Mouse (Mus musculus): Measurements from ENCODE around the gene Ltbp1. TPM values are rescaled to one million over a fixed set of nuclear protein-coding genes. Genes with fewer than 3 reads are reported as not detected.
"Not testable (repeated sequence)": the region's sequence is repeated elsewhere in the genome, so short reads cannot be mapped to it uniquely, and the experiment has no call there.

Gene Ltbp1
- total RNA-seq, 2 experiments from 2014 or later, result 5.0 to 5.1 TPM

- DNase-seq (ENCODE audit: low spot score in 2 of 2), result no peak
Measured at GRCm38 (mm10) chr17:75109081-75109716, 103.8 kb downstream of the Ltbp1 start.

DNA sequence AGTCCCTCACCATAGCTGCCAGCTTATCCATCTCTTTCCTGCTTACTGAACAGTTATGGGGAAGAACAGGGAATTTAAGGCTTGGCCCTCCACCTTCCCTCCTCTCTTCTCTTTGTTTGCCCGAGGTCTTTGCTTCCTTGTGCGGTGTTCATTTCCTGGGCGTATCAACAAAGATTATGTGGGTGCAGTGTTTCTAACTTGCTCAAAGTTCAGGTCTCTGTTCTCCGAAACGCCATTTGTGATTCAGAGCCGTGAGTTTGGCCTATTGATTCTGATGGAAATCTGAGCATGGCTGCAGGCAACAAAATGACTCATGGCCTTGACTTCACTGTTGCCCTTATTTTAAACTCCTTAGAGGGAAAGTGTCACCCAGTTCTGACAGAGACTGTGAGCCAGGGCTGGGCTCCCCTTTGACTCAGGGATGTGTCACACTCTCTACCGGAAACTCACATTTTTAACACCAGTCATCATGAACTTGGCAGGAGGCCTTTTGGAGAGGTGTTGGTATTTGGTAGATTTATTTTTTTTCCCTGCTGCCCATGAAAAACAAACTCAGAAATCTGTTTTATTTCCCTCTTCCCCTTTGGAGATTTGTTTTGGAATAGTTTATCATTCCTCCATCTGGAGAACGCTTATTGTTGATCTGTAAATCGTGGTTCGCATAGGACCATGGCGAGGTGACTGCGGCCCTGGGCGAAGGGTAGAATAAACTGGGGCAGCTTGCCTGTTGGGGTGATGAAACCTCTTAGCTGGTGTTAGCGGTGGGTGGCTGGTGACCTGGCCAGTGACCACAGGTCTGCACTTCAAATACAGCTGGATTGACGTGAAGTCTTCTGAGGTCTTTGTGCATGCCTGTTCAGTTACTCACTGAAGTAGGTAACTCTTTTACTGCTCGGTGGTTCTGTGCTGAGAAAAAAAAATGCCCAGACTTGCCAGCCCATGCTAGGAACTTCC, 105.2 kb downstream of the Ltbp1 start:
- peak in 1 of 2 experiments; percentile 10 for DNase-seq (ENCODE audit: low spot score in 2 of 2)

- no peak for DNase-seq (ENCODE audit: low spot score in 2 of 2)
Measured at GRCm38 (mm10) chr17:75115594-75115993, 110.2 kb downstream of the Ltbp1 start.

DNA sequence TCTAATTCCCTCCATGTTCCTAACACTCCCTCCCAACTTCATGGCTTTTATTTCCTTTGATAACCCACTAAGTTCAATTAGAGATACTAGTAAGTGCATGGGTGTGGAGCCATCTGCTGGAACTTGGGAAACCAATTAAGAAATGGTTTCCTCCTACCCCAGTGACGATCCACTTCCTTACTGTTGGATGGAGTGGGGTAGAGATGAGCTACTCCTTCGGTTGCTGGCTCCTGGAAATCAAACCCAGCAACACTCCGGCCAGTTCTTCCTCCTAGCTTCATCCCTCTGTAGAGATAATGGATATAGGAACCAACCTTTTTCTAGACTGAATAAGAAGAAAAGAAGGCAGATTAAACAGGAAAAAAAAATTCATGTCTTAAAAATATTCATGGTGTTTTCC, 113.5 kb downstream of the Ltbp1 start:
- no peak for DNase-seq (ENCODE audit: low spot score in 2 of 2)

DNA sequence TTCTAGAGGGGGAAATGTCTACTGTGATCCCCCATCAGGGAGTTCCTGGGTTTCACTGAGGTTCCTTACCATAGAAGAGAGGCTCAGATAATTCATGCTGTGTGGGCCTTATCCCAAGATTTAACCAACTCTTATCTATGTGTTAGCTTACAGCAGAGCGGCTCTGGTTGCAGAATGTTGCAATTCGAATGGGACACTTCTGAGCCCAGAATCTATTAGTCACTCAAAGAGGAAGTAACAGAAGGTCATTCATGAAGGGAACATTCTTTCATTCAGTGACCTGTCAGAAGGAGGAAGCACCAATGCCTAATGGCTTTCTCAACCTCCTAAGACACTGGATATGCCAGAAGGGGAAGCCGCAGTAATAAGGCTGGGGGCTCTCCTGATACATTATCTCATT, 114.1 kb downstream of the Ltbp1 start:
- no peak for DNase-seq (ENCODE audit: low spot score in 2 of 2)

DNA sequence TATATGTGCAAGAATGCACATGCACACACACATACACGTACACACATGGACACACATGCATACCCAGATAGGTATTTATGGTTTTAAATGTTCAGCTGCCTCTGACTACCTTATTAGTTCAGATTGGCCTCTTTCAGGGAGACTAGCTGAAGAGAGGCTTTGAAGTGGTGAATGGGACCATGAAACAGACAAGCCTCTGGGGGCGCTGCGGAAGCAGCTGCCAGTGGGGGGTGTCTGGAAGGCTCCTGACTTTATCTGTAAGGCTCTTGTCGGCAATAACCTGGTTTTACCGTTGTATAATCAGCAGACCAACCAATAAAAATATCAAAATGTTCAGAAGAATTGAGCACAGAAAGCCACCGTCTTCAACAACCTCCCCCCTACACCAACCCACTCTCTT, 114.7 kb downstream of the Ltbp1 start:
- no peak for DNase-seq (ENCODE audit: low spot score in 2 of 2)

DNA sequence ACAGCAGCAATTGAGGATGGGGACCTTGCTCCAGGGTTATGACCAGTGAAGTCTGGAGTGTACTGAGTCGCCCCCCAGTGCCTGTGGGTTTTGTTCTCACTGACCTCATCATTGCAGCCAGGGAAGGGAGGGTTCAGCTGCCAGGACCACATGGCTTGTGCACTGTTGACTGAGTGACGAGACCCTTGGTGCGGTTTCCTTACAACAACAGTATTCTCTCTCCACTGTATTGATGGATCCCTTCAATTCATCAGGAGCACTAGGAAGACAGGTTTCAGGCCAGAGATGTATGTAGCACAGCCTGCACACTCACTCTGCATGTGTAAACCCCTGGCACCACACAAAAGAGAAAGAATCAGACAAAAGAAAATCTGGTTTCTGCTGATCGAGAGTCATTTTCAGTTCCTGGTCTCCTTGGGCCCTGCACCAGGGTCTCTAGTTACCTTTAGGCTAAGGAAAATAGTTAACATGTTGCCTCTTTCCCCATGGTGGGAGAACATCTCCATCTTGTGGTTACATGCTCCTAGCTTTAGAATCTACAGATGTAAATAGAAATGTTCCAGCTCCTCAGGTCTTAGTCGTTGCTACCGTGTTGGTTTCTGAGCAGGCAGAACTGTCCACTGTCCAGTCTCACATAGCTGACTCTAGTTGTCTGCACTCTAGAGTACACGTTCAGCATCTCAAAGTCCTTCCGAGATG, 117.4 kb downstream of the Ltbp1 start:
- DNase-seq (ENCODE audit: low spot score in 2 of 2), result no peak

DNA sequence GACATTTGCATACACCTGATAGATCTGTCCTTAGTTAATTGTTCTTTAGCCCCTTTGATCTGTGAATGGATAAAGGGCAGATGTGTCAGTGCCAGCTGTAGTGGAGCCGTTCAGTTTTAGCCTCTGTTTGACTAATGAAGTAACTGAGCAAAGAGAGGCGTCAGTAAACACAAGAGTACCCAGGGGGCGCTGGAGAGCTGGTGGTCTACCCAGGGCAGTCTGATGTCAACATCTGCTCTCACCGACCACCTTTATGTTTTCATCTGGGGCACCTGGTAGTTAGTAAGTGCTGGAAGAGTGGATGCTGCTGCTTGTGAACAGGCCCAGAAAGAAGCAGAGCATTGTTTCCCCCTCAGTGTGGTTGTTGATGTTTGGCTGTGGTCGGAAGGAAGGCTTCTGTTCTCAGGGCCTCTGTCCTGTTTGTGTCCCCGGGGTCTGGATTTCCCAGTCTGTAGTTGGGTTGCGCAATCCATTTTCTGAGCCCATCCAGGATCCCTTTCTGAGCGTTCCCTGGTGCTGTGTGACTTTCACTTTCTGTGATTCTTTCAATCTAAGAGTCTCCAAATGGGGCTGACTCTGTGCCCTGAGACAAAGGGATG, 123.1 kb downstream of the Ltbp1 start:
- no peak for DNase-seq (ENCODE audit: low spot score in 2 of 2)

DNA sequence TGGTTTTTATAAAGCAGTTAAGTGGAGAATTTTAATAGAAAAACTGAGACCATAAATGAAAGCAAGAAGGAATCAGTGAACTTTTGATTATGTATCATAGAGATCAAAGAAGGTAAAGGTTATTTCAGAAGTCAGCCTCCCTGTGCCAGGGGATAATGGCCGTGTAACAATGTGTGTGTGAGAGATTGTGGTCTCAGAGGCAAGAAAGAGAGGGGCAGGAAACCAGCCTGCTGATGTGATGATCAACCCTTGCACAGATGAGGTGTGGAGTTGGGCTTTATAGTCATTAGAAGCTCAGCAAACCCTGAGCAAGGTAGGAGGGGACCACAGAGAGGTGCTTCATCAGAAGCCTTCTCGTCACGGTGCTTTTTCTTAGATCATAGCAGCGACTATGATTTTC, 128.6 kb downstream of the Ltbp1 start:
- no peak for DNase-seq (ENCODE audit: low spot score in 2 of 2)

DNA sequence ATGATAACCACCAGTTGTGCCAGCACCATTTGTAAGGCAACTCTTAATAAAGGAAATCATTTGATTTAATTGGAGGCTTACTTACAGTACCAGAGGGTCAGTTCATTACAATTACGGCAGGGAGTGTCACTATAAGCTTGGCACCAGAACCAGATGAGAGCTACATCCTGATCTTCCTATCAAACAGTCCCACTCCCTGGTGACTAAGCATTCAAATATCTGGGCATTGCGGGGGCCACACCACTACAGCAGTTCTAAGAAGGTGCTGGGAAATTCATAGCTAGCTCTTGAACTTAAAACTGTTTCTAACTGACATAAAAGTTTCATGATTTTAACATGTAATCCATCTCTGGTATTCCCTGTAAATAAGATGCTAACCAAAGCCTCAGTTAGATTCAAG, 134.4 kb downstream of the Ltbp1 start:
- DNase-seq (ENCODE audit: low spot score in 2 of 2), result no peak

DNA sequence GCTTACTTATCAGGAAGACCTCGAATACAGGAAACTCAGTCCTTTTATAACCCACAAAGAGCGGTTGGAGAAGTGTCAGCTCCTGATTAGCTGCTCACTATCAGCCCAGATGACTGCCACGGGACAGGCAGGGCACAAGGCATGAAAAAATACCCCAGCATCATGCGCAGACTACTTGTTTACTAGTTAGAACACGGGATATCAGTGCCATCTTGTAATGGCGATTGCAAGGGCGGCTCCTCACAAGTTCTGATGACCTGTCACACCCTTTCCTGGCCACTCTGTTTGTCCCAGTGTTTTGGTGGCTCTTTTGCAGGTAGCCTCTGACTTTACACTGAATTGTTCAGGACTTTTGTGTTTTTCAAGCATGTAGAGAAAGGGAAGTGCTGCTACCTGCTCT, 137.5 kb downstream of the Ltbp1 start:
- DNase-seq (ENCODE audit: low spot score in 2 of 2), result not testable (repeated sequence)

DNA sequence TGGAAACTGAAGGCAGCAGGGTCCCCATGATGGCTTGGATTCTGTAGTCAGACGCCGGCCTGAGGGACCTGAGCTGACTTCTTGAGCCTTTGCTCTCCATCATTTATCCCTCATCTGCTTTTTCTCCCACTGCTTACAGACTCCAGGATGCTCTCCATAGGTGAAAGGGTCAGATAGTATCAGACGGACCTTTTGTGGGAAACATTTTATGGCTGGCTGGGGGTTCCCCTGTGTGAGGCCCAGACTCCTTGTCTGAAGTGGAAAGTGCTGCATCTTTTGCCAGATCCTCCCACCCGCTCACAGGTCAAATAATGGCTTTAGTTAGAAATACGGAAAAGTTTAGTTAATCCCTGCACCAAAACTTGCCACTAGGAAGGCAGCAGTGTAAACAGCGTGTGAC, 138.6 kb downstream of the Ltbp1 start:
- no peak for DNase-seq (ENCODE audit: low spot score in 2 of 2)

- no peak for DNase-seq (ENCODE audit: low spot score in 2 of 2)
Measured at GRCm38 (mm10) chr17:75147218-75147617, 141.8 kb downstream of the Ltbp1 start.

DNA sequence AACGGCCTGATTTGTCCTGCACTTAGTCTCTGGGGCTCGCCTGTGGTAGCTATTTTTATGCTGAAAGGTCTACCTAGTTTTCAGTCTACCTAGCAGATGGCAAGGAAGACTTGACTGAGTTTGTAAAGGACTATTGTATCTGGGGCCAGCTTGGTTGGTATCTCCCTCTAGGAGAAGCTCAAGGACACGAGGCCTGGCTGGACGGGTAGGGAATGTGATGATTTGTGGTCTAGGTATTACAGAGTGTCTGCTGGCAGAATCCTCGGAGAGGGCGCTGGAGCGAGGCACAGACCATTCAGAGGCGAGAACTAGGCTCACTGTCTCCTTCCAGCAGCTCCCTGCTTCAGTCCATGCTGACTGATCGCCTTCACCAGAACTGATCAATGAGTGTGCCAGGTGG, 146.4 kb downstream of the Ltbp1 start:
- no peak for DNase-seq (ENCODE audit: low spot score in 2 of 2)

GRCm38 (mm10) chr17:75153088-75153487, 147.7 kb downstream of the Ltbp1 start:
- no peak for DNase-seq (ENCODE audit: low spot score in 2 of 2)

GRCm38 (mm10) chr17:75158385-75158784, 153.0 kb downstream of the Ltbp1 start:
- DNase-seq (ENCODE audit: low spot score in 2 of 2), result no peak

- DNase-seq (ENCODE audit: low spot score in 2 of 2), result no peak
Measured at GRCm38 (mm10) chr17:75159066-75159787, 153.9 kb downstream of the Ltbp1 start.

DNA sequence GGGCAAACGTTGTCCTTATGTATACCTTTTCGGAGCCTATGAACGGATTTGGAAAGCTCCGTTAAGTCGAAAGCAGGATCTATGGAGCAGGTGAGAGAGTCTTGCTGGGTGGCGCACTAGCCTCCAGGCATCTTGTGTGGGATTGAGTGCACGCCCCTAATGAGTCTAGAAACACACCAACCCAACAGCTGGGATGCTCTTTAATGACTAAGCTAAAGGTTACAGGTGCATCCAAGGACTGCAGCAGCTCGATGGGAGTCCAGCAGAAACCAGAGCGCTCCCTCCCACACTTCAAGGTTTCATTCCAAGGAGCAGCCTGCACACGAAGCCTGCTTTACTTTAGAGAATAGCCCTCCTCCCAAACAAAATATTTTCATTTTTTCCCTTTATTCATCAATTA, 155.7 kb downstream of the Ltbp1 start:
- no peak for DNase-seq (ENCODE audit: low spot score in 2 of 2)

DNA sequence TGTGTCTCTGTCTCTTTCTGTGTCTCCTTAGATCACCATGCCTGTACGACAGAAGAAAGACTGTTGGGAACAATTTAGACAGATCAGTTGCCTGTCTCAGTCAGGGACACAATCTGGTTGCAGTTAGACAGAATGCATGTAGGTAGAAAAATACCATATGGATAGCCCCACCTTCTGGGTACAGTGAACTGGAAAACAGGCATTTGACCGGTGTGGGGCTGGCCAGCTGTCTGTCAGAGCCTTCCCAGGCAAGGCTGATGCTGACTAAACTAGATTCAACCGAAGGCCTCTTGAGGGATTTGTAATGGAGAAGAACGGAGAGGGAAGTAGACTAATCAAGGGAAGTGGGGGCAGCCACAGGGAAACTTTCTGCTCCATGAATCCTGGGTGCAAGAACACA, 156.6 kb downstream of the Ltbp1 start:
- DNase-seq (ENCODE audit: low spot score in 2 of 2), result no peak

DNA sequence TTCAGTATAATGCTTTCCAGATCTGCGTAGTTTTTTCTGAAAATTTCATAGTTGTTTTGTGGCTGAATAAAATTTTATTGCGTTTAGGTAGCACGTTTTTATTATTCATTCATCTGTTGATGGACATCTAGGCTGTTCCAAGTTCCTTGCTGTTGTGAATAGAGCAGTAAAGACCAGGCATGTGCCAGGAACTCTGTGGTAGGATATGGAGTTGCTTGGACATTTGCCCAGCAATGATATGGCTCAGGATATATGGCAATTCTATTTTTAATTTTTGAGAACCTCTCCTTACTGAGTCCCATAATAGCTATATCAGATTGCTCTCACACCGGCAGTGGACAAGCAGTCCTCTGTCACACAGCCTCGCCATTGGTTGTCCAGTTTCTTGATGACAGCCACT, 159.2 kb downstream of the Ltbp1 start:
- no peak for DNase-seq (ENCODE audit: low spot score in 2 of 2)

Measured in layer of hippocampus, adult 18-20 months (tissue).